Mouse (Mus musculus) thymus, adult 18-20 months (tissue): ENCODE results near the gene Cyth2.
A peak's percentile ranks its signal among the peaks of the same experiment; 100 is the strongest.

ENCODE experiments used
- DNase-seq, 2 experiments: peaks; one replicate each; pipeline ENCODE4 v3.0.0; 2022; ENCODE audit warnings: mixed read lengths in 2 of 2

Cyth2 gene

GRCm38 (mm10) chr7:45784524-45785372, 29.6 kb downstream of the Cyth2 start, which contains the start of gene Sult2b1:
Gene Sult2b1, minus strand, starts transcription at chr7:45784669.
- DNase-seq, result no peak

- DNase-seq, result peak in 1 of 2 experiments; percentile 27
These were observed 30.8 kb downstream of the Cyth2 start, which contains the start of gene Lmtk3 for GRCm38 (mm10) chr7:45783511-45784091. Gene Lmtk3, plus strand, starts transcription at chr7:45783738.

GRCm38 (mm10) chr7:45782271-45782670, 32.1 kb downstream of the Cyth2 start:
- DNase-seq, result no peak

- peak; percentile 42 to 66 for DNase-seq
These were observed 35.2 kb downstream of the Cyth2 start for GRCm38 (mm10) chr7:45779081-45779641.

GRCm38 (mm10) chr7:45775237-45775636, 39.1 kb downstream of the Cyth2 start:
- DNase-seq, result no peak

- DNase-seq, result no peak
These were observed 43.3 kb downstream of the Cyth2 start for GRCm38 (mm10) chr7:45771101-45771500.

GRCm38 (mm10) chr7:45770427-45771082, 43.8 kb downstream of the Cyth2 start:
- DNase-seq, result no peak

GRCm38 (mm10) chr7:45767500-45767899, 46.9 kb downstream of the Cyth2 start:
- no peak for DNase-seq

- DNase-seq, result no peak
These were observed 47.6 kb downstream of the Cyth2 start for GRCm38 (mm10) chr7:45766764-45767163.

- DNase-seq, result no peak
These were observed 48.4 kb downstream of the Cyth2 start for GRCm38 (mm10) chr7:45765995-45766394.

- no peak for DNase-seq
These were observed 54.2 kb downstream of the Cyth2 start for GRCm38 (mm10) chr7:45760151-45760550.

- peak in 1 of 2 experiments; percentile 21 for DNase-seq
These were observed 55.0 kb downstream of the Cyth2 start for GRCm38 (mm10) chr7:45759400-45759799.
